Comparison of ENCODE assay signal across 9 mouse cellular contexts in the genomic region with DNA sequence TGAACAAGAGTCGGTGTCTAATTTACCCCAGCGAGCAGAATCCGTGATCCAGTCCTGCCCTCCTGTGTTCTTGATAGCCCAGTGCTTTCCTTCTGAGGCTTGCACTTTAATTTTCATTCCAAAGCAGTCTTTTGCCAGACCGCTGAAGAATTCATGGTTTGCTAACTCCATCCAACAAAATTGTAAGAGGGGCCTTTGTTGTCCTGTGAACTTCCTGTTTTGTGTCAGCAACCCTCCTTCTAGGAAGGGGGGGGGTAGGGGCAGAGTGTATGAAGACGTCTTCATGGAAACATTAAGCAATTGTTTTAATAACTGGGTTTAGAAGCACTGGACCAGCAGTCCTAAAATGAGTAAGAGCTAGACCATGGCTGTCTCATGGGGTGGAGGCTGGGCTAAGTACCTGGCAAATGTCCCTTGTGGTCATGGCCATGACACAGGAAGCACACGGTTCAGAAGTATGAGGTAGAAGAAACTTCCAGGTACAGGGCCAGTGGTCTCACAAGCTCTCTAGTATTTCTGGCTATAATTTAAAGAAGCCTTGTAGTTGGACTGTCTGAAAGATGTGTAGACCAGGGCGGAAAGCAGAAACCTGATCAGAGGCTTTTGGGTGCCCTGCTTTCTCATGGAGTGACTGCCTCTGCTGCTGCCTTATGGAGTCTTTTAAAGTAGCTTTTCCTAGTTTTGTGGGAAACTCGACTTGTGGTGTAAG. TPM values are rescaled to one million over a fixed set of nuclear protein-coding genes. Genes with fewer than 3 reads are reported as not detected.
A peak's percentile ranks its signal among the peaks of the same experiment; 100 is the strongest.
DNase-seq lines count a peak whose midpoint lies in the region; ATAC-seq and TF ChIP-seq lines count a peak whose summit lies in the region.
"Had no signal": no experiment of that assay in that cellular context is flagged by ENCODE, and none has a peak within 500 bp of the region (broad histone marks: within the 10 kb centered on the region; RNA-seq: fewer than 3 reads in every experiment).

No protein-coding gene starts in this region.

- WGBS in midbrain, postnatal 0 days, result 57% methylated on average over 8 of the region's 8 CpGs
- 57% methylated on average over 8 of the region's 8 CpGs for WGBS in midbrain, embryonic 16.5 days
- WGBS in forebrain, embryonic 15.5 days, result 54% methylated on average over 8 of the region's 8 CpGs

- no peaks in the 10 kb centered on the region for H3K4me1 ChIP-seq in midbrain, postnatal 0 days (ENCODE audit: insufficient read depth, low read length)
- H3K4me1 ChIP-seq in midbrain, embryonic 16.5 days (ENCODE audit: control insufficient read depth, insufficient read depth, low read length), result peaks cover 9% of the 10 kb centered on the region
- peaks cover 27% of the 10 kb centered on the region for H3K4me1 ChIP-seq in forebrain, embryonic 15.5 days

- no peak overlapping the region for H3K9ac ChIP-seq in midbrain, postnatal 0 days (replicated peaks; ENCODE audit: low read length, poor library complexity, severe bottlenecking)
- H3K9ac ChIP-seq in midbrain, embryonic 16.5 days (ENCODE audit: low read depth, low read length), result no peak overlapping the region
- H3K9ac ChIP-seq in forebrain, embryonic 15.5 days (replicated peaks), result no peak overlapping the region
- H3K9ac ChIP-seq: liver, embryonic 15.5 days had no signal

- DNase-seq in midbrain, postnatal 0 days (ENCODE audit: low spot score), result peak; percentile 39
- DNase-seq in kidney, postnatal 36 days, result peak; percentile 40 to 54
- DNase-seq in splenic B cell, adult 2 months (ENCODE audit: low read depth, low spot score), result peak; percentile 46
- no peak for DNase-seq in layer of hippocampus, adult 18-20 months (ENCODE audit: low spot score in 2 of 2)

- H3K9me3 ChIP-seq in midbrain, postnatal 0 days (ENCODE audit: low read length), result no peaks in the 10 kb centered on the region
- no peaks in the 10 kb centered on the region for H3K9me3 ChIP-seq in midbrain, embryonic 16.5 days (replicated peaks; ENCODE audit: control insufficient read depth, low read length, poor library complexity, severe bottlenecking)
- H3K9me3 ChIP-seq in forebrain, embryonic 15.5 days, result no peaks in the 10 kb centered on the region
- H3K9me3 ChIP-seq: liver, embryonic 15.5 days had no signal

- no peaks in the 10 kb centered on the region for H3K36me3 ChIP-seq in midbrain, postnatal 0 days (ENCODE audit: insufficient read depth, low read length)
- 0 out of 2 replicates have a peak, but pooled peaks cover 2% of the 10 kb centered on the region for H3K36me3 ChIP-seq in midbrain, embryonic 16.5 days (ENCODE audit: control insufficient read depth, insufficient read depth, low read length)
- peaks cover 2% of the 10 kb centered on the region for H3K36me3 ChIP-seq in splenic B cell, adult 2 months (ENCODE audit: control insufficient read depth, insufficient read depth, low read length, poor library complexity, severe bottlenecking)
- H3K36me3 ChIP-seq in forebrain, embryonic 15.5 days, result 0 out of 2 replicates have a peak, but pooled peaks cover 3% of the 10 kb centered on the region
- H3K36me3 ChIP-seq: liver, embryonic 15.5 days had no signal

- H3K4me2 ChIP-seq in midbrain, postnatal 0 days (ENCODE audit: low read depth, low read length, poor library complexity, severe bottlenecking), result no peak overlapping the region
- H3K4me2 ChIP-seq in midbrain, embryonic 16.5 days (ENCODE audit: low read length), result no peak overlapping the region
- H3K4me2 ChIP-seq in forebrain, embryonic 15.5 days (replicated peaks), result no peak overlapping the region
- H3K4me2 ChIP-seq: liver, embryonic 15.5 days had no signal

- no peak overlapping the region for H3K4me3 ChIP-seq in midbrain, postnatal 0 days (ENCODE audit: low read depth, low read length)
- H3K4me3 ChIP-seq in midbrain, embryonic 16.5 days (ENCODE audit: low read depth, low read length), result no peak overlapping the region
- no peak overlapping the region for H3K4me3 ChIP-seq in forebrain, embryonic 15.5 days
- H3K4me3 ChIP-seq: liver, embryonic 15.5 days had no signal

- peak; percentile 33; the same call in 1 of the 2 replicates for TF ChIP-seq CTCF in midbrain, postnatal 0 days (IDR thresholded peaks at IDR 0.05)

- no peaks in the 10 kb centered on the region for H3K27me3 ChIP-seq in midbrain, postnatal 0 days (ENCODE audit: insufficient read depth, low read length)
- H3K27me3 ChIP-seq in midbrain, embryonic 16.5 days (ENCODE audit: control insufficient read depth, insufficient read depth, low read depth, low read length), result no peaks in the 10 kb centered on the region
- no peaks in the 10 kb centered on the region for H3K27me3 ChIP-seq in splenic B cell, adult 2 months (ENCODE audit: control insufficient read depth, insufficient read depth, low read length, poor library complexity, severe bottlenecking)
- H3K27me3 ChIP-seq in forebrain, embryonic 15.5 days, result no peaks in the 10 kb centered on the region
- H3K27me3 ChIP-seq: liver, embryonic 15.5 days had no signal

- H3K27ac ChIP-seq in midbrain, postnatal 0 days (ENCODE audit: low read depth, low read length), result no peak overlapping the region
- no peak overlapping the region for H3K27ac ChIP-seq in midbrain, embryonic 16.5 days (ENCODE audit: low read length)
- no peak overlapping the region for H3K27ac ChIP-seq in forebrain, embryonic 15.5 days (replicated peaks)
- H3K27ac ChIP-seq: liver, embryonic 15.5 days had no signal

- no peak for ATAC-seq in midbrain, postnatal 0 days (ENCODE audit: low FRiP score)
- ATAC-seq in midbrain, embryonic 16.5 days, result no peak
- ATAC-seq in granulocyte monocyte progenitor cell, adult 5-6 weeks (replicated peaks; ENCODE audit: poor library complexity, severe bottlenecking), result peak; percentile 69
- ATAC-seq in frontal cortex, adult (ENCODE audit: low TSS enrichment), result no peak
- no peak for ATAC-seq in forebrain, embryonic 15.5 days (replicated peaks)

RNA-seq across cellular contexts. Expression of a gene that starts 41.6 kb away (rescaled TPM):
- 16.6 and 17.9 TPM in 2 replicates for total RNA-seq in midbrain, postnatal 0 days (2014; rRNA removed)
- polyA plus RNA-seq in midbrain, postnatal 0 days (2015; fragmentation: Nextera tagmentation; extraction: Ambion mirVana), result 9.8 and 11.3 TPM in 2 replicates
- polyA plus RNA-seq in midbrain, embryonic 16.5 days (2015; fragmentation: Nextera tagmentation; extraction: Ambion mirVana), result 15.5 and 19.0 TPM in 2 replicates
- 46.9 and 52.3 TPM in 2 replicates for total RNA-seq in granulocyte monocyte progenitor cell, adult 5-6 weeks (2014; fragmentation: Nextera tagmentation)
- total RNA-seq in granulocyte monocyte progenitor cell, adult 5-6 weeks (2017), result 11.1 and 11.9 TPM in 2 replicates
- 10 to 100 TPM; 15.4 to 20.6 TPM for total RNA-seq in layer of hippocampus, adult 18-20 months (2021)
- polyA plus RNA-seq in forebrain, embryonic 15.5 days (2015; fragmentation: Nextera tagmentation; extraction: Ambion mirVana), result 16.9 and 17.0 TPM in 2 replicates

RNA-seq across cellular contexts. Expression of a gene that starts 52.9 kb away (rescaled TPM):
- total RNA-seq in midbrain, postnatal 0 days (2014; rRNA removed), result 0.61 and 0.77 TPM in 2 replicates
- polyA plus RNA-seq in midbrain, postnatal 0 days (2015; fragmentation: Nextera tagmentation; extraction: Ambion mirVana), result 1.2 and 1.3 TPM in 2 replicates
- polyA plus RNA-seq in midbrain, embryonic 16.5 days (2015; fragmentation: Nextera tagmentation; extraction: Ambion mirVana), result 0.76 and 1.4 TPM in 2 replicates
- total RNA-seq in granulocyte monocyte progenitor cell, adult 5-6 weeks (2014; fragmentation: Nextera tagmentation), result not detected in 2 replicates
- not detected in 2 replicates for total RNA-seq in granulocyte monocyte progenitor cell, adult 5-6 weeks (2017)
- under 1 TPM; 0.79 TPM for total RNA-seq in layer of hippocampus, adult 18-20 months (2021)
- 0.36 and 0.83 TPM in 2 replicates for polyA plus RNA-seq in forebrain, embryonic 15.5 days (2015; fragmentation: Nextera tagmentation; extraction: Ambion mirVana)
- polyA plus RNA-seq: liver, embryonic 15.5 days had no signal

RNA-seq across cellular contexts. Expression of a gene that starts 53.1 kb away (rescaled TPM):
- not detected in 2 replicates for total RNA-seq in midbrain, postnatal 0 days (2014; rRNA removed)
- polyA plus RNA-seq in midbrain, postnatal 0 days (2015; fragmentation: Nextera tagmentation; extraction: Ambion mirVana), result not detected in 2 replicates
- polyA plus RNA-seq in midbrain, embryonic 16.5 days (2015; fragmentation: Nextera tagmentation; extraction: Ambion mirVana), result not detected in 2 replicates
- total RNA-seq in granulocyte monocyte progenitor cell, adult 5-6 weeks (2014; fragmentation: Nextera tagmentation), result not detected in 2 replicates
- not detected in 2 replicates for total RNA-seq in granulocyte monocyte progenitor cell, adult 5-6 weeks (2017)
- total RNA-seq in layer of hippocampus, adult 18-20 months (2021), result not detected
- not detected in 2 replicates for polyA plus RNA-seq in forebrain, embryonic 15.5 days (2015; fragmentation: Nextera tagmentation; extraction: Ambion mirVana)

Comparison
In these comparisons a context has a peak if more than half of its experiments do, and no peak if none do; other contexts are left out.
1. DNase-seq: peak in midbrain, postnatal 0 days (single experiment), kidney, postnatal 36 days (2 of 2) and splenic B cell, adult 2 months (single experiment); none in layer of hippocampus, adult 18-20 months (0 of 2).